Mouse (Mus musculus) MEL (cell line): ENCODE data around the gene 1700024P04Rik. TPM values are rescaled to one million over a fixed set of nuclear protein-coding genes. Genes with fewer than 3 reads are reported as not detected.

ENCODE experiments used
- DNase-seq: peaks from one replicate; pipeline ENCODE4 v3.0.0; 2011; ENCODE audit warnings: low read depth, low spot score
- H3K27ac ChIP-seq: 2 replicates; pipeline ENCODE4 v1.5.1; 2012; ENCODE audit warnings: low read depth, mild to moderate bottlenecking, control low read depth, low read length, moderate library complexity; ENCODE audit not compliant: control insufficient read depth
- H3K27me3 ChIP-seq, 2 experiments: fragments of 150-350 bp in 1 of 2; sonication (generic) in 1 of 2; 2 replicates each; pipeline ENCODE4 v1.6.1; 2012; ENCODE audit warnings: low read length in 2 of 2, mild to moderate bottlenecking in 2 of 2, improper control_type of control experiment in 1 of 2, moderate library complexity in 1 of 2; ENCODE audit not compliant: insufficient read depth in 2 of 2, control insufficient read depth in 1 of 2
- H3K36me3 ChIP-seq, 2 experiments: 2 replicates each; pipeline ENCODE4 v1.6.1; 2012 to 2014; ENCODE audit warnings: low read length in 2 of 2, improper control_type of control experiment in 1 of 2, inconsistent platforms in 1 of 2, mild to moderate bottlenecking in 1 of 2; ENCODE audit not compliant: insufficient read depth in 2 of 2, control insufficient read depth in 1 of 2
- H3K4me1 ChIP-seq, 2 experiments: fragments of 150-350 bp in 1 of 2; sonication (generic) in 1 of 2; 2 replicates each; pipeline ENCODE4 v1.6.1; 2012; ENCODE audit warnings: low read length in 2 of 2, improper control_type of control experiment in 1 of 2, mild to moderate bottlenecking in 1 of 2; ENCODE audit not compliant: insufficient read depth in 2 of 2, control insufficient read depth in 1 of 2
- H3K4me3 ChIP-seq, 2 experiments: fragments of 150-350 bp in 1 of 2; sonication (generic) in 1 of 2; 2 replicates each; pipeline ENCODE4 v1.5.1; 2012; ENCODE audit warnings: low read depth in 2 of 2, low read length in 2 of 2, mild to moderate bottlenecking in 2 of 2, moderate library complexity in 2 of 2, control low read depth in 1 of 2, improper control_type of control experiment in 1 of 2; ENCODE audit not compliant: control insufficient read depth in 1 of 2, insufficient read depth in 1 of 2
- H3K79me2 ChIP-seq: 2 replicates; pipeline ENCODE4 v1.6.1; 2012; ENCODE audit warnings: mild to moderate bottlenecking, low read length, moderate library complexity; ENCODE audit not compliant: control insufficient read depth, poor library complexity, insufficient read depth
- H3K9ac ChIP-seq: 2 replicates; pipeline ENCODE4 v1.6.1; 2012; ENCODE audit warnings: low read depth, mild to moderate bottlenecking, control low read depth, low read length, moderate library complexity; ENCODE audit not compliant: control insufficient read depth, poor library complexity, severe bottlenecking
- H3K9me3 ChIP-seq: fragments of 150-350 bp; sonication (generic); replicated peaks from 2 replicates; pipeline ENCODE4 v1.6.1; 2012; ENCODE audit warnings: mild to moderate bottlenecking, low read length, improper control_type of control experiment, moderate library complexity; ENCODE audit not compliant: insufficient read depth
- CHD1 ChIP-seq: IDR thresholded peaks from 2 replicates; pipeline ENCODE4 v1.6.1; 2012; ENCODE audit warnings: low read depth, mild to moderate bottlenecking, inconsistent platforms, low read length, improper control_type of control experiment
- CHD2 ChIP-seq: IDR thresholded peaks from 2 replicates; pipeline ENCODE4 v1.6.1; 2011; ENCODE audit warnings: low read length, improper control_type of control experiment
- E2F4 ChIP-seq: IDR thresholded peaks from 2 replicates; pipeline ENCODE4 v1.6.1; 2011; ENCODE audit warnings: low read depth, low read length, improper control_type of control experiment, borderline replicate concordance
- ELF1 ChIP-seq: IDR thresholded peaks from 2 replicates; pipeline ENCODE4 v1.6.1; 2014; ENCODE audit warnings: low read depth, mild to moderate bottlenecking, inconsistent platforms, low read length, improper control_type of control experiment, moderate library complexity
- ETS1 ChIP-seq: IDR thresholded peaks from 2 replicates; pipeline ENCODE4 v1.6.1; 2012; ENCODE audit warnings: low read depth, mild to moderate bottlenecking, inconsistent platforms, low read length, improper control_type of control experiment, moderate library complexity
- GABPA ChIP-seq: IDR thresholded peaks from 2 replicates; pipeline ENCODE4 v1.6.1; 2012; ENCODE audit warnings: low read depth, mild to moderate bottlenecking, inconsistent platforms, low read length, improper control_type of control experiment, moderate library complexity
- GATA1 ChIP-seq: IDR thresholded peaks from 2 replicates; pipeline ENCODE4 v1.6.1; 2011; ENCODE audit warnings: low read depth, low read length, improper control_type of control experiment
- HCFC1 ChIP-seq: IDR thresholded peaks from 2 replicates; pipeline ENCODE4 v1.6.1; 2012; ENCODE audit warnings: low read depth, mild to moderate bottlenecking, inconsistent platforms, low read length, improper control_type of control experiment, moderate library complexity
- JUND ChIP-seq: IDR thresholded peaks from 2 replicates; pipeline ENCODE4 v1.6.1; 2011; ENCODE audit warnings: low read depth, mild to moderate bottlenecking, improper control_type of control experiment, low read length
- MAX ChIP-seq: IDR thresholded peaks from 2 replicates; pipeline ENCODE4 v1.6.1; 2011; ENCODE audit warnings: low read length, improper control_type of control experiment
- MAZ ChIP-seq: IDR thresholded peaks from 2 replicates; pipeline ENCODE4 v1.6.1; 2012; ENCODE audit warnings: low read depth, mild to moderate bottlenecking, inconsistent platforms, low read length, improper control_type of control experiment
- MEF2A ChIP-seq: IDR thresholded peaks from 2 replicates; pipeline ENCODE4 v1.6.1; 2014; ENCODE audit warnings: low read depth, mild to moderate bottlenecking, inconsistent platforms, low read length, improper control_type of control experiment; ENCODE audit not compliant: poor library complexity, insufficient replicate concordance, severe bottlenecking; ENCODE audit errors: extremely low read depth
- MXI1 ChIP-seq: IDR thresholded peaks from 2 replicates; pipeline ENCODE4 v1.6.1; 2011; ENCODE audit warnings: mild to moderate bottlenecking, low read depth, low read length, improper control_type of control experiment
- MYB ChIP-seq: IDR thresholded peaks from 2 replicates; pipeline ENCODE4 v1.6.1; 2011; ENCODE audit warnings: mild to moderate bottlenecking, low read depth, low read length, improper control_type of control experiment
- MYC ChIP-seq: IDR thresholded peaks from 2 replicates; pipeline ENCODE4 v1.6.1; 2011; ENCODE audit warnings: low read depth, mild to moderate bottlenecking, low read length, improper control_type of control experiment, moderate library complexity
- NELFE ChIP-seq: IDR thresholded peaks from 2 replicates; pipeline ENCODE4 v1.6.1; 2011; ENCODE audit warnings: low read depth, low read length, improper control_type of control experiment
- POLR2AphosphoS2 ChIP-seq: IDR thresholded peaks from 2 replicates; pipeline ENCODE4 v1.6.1; 2011; ENCODE audit warnings: low read length, improper control_type of control experiment
- TBP ChIP-seq: IDR thresholded peaks from 2 replicates; pipeline ENCODE4 v1.8.0; 2011; ENCODE audit warnings: low read depth, low read length, improper control_type of control experiment
- TCF12 ChIP-seq: IDR thresholded peaks from 2 replicates; pipeline ENCODE4 v1.6.1; 2014; ENCODE audit warnings: low read depth, mild to moderate bottlenecking, inconsistent platforms, low read length, improper control_type of control experiment, moderate library complexity
- UBTF ChIP-seq: IDR thresholded peaks from 2 replicates; pipeline ENCODE4 v1.6.1; 2012; ENCODE audit warnings: low read depth, mild to moderate bottlenecking, inconsistent platforms, low read length, improper control_type of control experiment, moderate library complexity, borderline replicate concordance; ENCODE audit not compliant: insufficient read depth
- USF2 ChIP-seq, 2 experiments: IDR thresholded peaks; 2 replicates each; pipeline ENCODE4 v1.6.1; 2011 to 2012; ENCODE audit warnings: improper control_type of control experiment in 2 of 2, low read length in 2 of 2, borderline replicate concordance in 1 of 2, inconsistent platforms in 1 of 2, low read depth in 1 of 2, mild to moderate bottlenecking in 1 of 2; ENCODE audit not compliant: insufficient read depth in 1 of 2
- ZC3H11A ChIP-seq: IDR thresholded peaks from 2 replicates; pipeline ENCODE4 v1.6.1; 2012; ENCODE audit warnings: low read depth, mild to moderate bottlenecking, inconsistent platforms, low read length, improper control_type of control experiment
- ZKSCAN1 ChIP-seq: IDR thresholded peaks from 2 replicates; pipeline ENCODE4 v1.6.1; 2012; ENCODE audit warnings: low read depth, mild to moderate bottlenecking, inconsistent platforms, low read length, improper control_type of control experiment, moderate library complexity
- ZMIZ1 ChIP-seq: IDR thresholded peaks from 2 replicates; pipeline ENCODE4 v1.6.1; 2012; ENCODE audit warnings: low read depth, mild to moderate bottlenecking, inconsistent platforms, low read length, improper control_type of control experiment, moderate library complexity
- ZNF384 ChIP-seq: IDR thresholded peaks from 2 replicates; pipeline ENCODE4 v1.6.1; 2012; ENCODE audit warnings: low read depth, mild to moderate bottlenecking, inconsistent platforms, low read length, improper control_type of control experiment
- polyA plus RNA-seq, 2 experiments: library from polyadenylated mRNA; stranded (reverse) in 1 of 2; unstranded in 1 of 2; fragments of >175 nt in 1 of 2; fragments of >200 nt in 1 of 2; gene quantifications; 2 replicates each; pipeline versions ENCODE4 v1.2.1 to v1.2.4; 2012; ENCODE audit warnings: low replicate concordance in 2 of 2, low read depth in 1 of 2; ENCODE audit not compliant: insufficient read length in 2 of 2, insufficient read depth in 1 of 2, missing spikeins in 1 of 2
- total RNA-seq: library from RNA; depleted of rRNA; stranded (reverse); fragments of 300-350 nt; gene quantifications from 2 replicates; pipeline ENCODE4 v1.2.3, GENCODE M21; 2012

The 1700024P04Rik gene
- total and polyA plus RNA-seq, 3 experiments, result not detected

- peaks cover 0 to 8% of the 10 kb centered on the region in 2 experiments; a peak in 2 of 4 replicates for H3K36me3 ChIP-seq
- DNase-seq, result no peak
- no peak overlapping the region for H3K4me3 ChIP-seq
- no peak overlapping the region for H3K27ac ChIP-seq
- no peak for TF ChIP-seq ZC3H11A
- no peak for TF ChIP-seq ELF1
- no peak for TF ChIP-seq TCF12
- no peak for TF ChIP-seq MEF2A
- TF ChIP-seq NELFE, result no peak
- no peak for TF ChIP-seq TBP
- no peak for TF ChIP-seq HCFC1
- TF ChIP-seq CHD1, result no peak
- TF ChIP-seq MXI1, result no peak
- peaks cover 0 to 1% of the 10 kb centered on the region in 2 experiments; a peak in 1 of 4 replicates for H3K27me3 ChIP-seq
- H3K79me2 ChIP-seq, result no peaks in the 10 kb centered on the region
- no peak overlapping the region for H3K9ac ChIP-seq
- H3K4me1 ChIP-seq, result peaks cover 2 to 9% of the 10 kb centered on the region in 2 experiments; a peak in 3 of 4 replicates
- no peaks in the 10 kb centered on the region; the same call in 1 of the 2 replicates for H3K9me3 ChIP-seq
Measured at GRCm38 (mm10) chr13:99016696-99017095, 32.3 kb upstream of the 1700024P04Rik start.

DNA sequence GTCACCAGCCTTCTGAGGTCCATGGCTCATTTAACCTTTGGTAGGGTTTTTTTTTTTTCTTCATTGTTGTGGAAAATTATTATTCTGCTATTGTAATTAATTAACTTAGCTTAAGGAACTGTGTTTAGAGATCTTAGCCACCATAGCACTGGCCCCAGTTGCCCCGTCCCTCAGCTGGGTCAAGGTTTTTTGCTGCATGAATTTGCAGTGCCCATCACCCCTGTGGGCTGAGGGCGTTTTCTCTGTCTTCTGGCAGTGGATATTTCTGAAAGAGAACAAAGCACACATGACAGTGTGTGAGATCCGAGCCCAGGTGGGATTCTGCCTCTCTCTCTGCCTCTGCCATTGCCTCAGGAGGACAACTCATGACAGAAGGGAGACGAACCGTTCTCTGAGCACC, 28.5 kb upstream of the 1700024P04Rik start:
- Histone ChIP-seq H3K79me2 (no peaks in the 10 kb centered on the region), H3K27me3 (peaks cover 0 to 1% of the 10 kb centered on the region in 2 experiments; a peak in 1 of 4 replicates), H3K4me3 (no peak overlapping the region), H3K9me3 (no peaks in the 10 kb centered on the region), H3K36me3 (no peaks in the 10 kb centered on the region), H3K9ac (no peak overlapping the region), H3K27ac (no peak overlapping the region), H3K4me1 (no peaks in the 10 kb centered on the region)
- no peak for DNase-seq
- TF ChIP-seq NELFE (no peak), JUND (no peak), CHD2 (no peak), E2F4 (no peak), ZKSCAN1 (no peak), GABPA (no peak), USF2 (IDR thresholded peaks at IDR 0.05; ENCODE audit: borderline replicate concordance in 1 of 2, insufficient read depth in 1 of 2, low read depth in 1 of 2, low read length in 2 of 2) (no peak), MAX (no peak), MYC (no peak), GATA1 (no peak), ZNF384 (no peak), UBTF (no peak), MYB (no peak), MEF2A (no peak), MAZ (no peak), ZMIZ1 (no peak), POLR2AphosphoS2 (no peak), ETS1 (no peak)
